Mouse (Mus musculus): Measurements from ENCODE around the gene Stn1.

The Stn1 gene

DNA sequence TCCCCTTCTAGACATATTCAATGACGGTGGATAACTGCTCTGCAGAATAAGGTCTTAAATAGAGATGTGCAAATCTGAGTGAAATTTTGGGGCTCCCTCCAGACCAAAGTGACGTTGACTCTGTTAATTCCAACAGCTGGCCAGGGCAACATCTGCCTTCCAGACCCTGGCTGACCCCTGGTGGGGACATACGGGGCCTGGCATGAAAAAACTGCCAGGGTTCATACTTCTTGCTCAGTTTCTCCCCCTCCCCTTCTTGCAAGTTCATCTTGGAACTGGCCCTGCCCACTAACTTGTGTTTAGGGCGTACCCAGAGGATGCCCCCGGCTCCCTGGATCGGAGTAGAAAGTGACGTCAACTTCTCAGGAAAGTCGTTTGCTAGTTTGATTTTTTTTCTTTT, 70.5 kb downstream of the Stn1 start:
- no peak for DNase-seq

DNA sequence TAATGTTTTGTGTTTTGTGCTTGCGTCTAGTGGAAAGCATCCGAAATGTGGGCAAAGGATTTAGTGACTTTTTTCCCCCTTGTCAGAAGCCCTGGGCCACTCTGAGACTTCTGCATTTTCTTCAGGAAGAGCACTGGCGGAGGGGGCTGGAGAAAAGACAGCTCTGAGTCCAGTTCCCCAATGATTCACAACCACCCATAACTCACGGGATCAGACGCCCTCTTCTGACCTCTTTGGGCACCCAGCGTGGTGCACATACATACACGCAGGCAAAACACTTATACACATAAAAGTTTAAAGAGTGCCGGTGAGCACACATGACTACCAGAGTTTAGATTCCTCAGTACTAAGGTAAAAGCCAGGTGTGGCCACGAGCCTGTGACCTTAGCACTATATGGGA, 71.8 kb downstream of the Stn1 start:
- peak; percentile 31 for DNase-seq

DNA sequence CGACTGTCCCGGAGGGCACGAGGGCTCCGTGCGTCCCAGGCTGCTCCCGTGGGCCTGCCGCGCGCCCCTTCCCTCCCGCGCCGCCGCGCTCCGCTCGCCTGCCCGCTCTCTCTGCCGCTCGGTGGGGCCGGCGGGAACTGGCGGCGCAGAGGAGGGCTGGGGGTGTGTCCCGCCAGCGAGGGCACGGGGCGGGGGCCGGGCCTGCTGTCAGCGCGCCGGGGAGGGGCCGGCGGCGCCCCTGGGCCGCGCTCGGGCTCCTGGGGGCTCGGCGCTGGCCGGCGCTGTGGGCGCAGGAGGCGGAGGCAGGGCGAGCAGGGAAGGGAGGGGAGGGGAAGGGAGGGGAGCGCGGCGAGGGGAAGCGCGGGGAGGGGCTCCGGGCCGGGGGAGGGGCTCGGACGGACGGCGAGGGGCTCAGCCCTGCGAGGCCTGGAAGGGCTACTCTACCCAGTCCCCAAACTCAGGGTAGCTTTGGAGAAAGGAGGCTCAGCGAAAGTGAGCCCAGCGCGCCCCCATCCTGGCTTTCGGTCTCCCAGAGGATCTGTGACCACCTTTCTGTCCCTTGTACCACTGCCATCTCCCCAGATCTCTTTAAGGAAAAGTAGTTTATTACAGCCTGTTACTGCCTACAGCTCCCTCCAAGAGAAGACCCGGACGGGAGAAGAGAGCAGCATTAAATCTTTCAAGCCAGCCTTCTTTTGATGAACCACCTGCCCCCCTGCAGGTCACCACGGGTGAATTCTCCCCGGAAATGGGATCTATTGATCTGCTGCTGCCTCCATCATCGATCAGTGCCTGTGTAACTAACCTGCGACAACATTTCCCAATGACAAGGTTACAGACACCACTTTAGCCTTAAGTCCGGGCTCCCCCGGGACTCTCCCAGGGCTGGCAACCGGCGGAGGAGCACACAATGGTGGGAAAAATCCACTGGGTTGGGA, 72.7 kb downstream of the Stn1 start, which contains the start of gene Sh3pxd2a:
TSS of gene Sh3pxd2a (minus strand) at position 98 of the 938 bp plus-strand sequence.
- peak; percentile 91 for DNase-seq

DNA sequence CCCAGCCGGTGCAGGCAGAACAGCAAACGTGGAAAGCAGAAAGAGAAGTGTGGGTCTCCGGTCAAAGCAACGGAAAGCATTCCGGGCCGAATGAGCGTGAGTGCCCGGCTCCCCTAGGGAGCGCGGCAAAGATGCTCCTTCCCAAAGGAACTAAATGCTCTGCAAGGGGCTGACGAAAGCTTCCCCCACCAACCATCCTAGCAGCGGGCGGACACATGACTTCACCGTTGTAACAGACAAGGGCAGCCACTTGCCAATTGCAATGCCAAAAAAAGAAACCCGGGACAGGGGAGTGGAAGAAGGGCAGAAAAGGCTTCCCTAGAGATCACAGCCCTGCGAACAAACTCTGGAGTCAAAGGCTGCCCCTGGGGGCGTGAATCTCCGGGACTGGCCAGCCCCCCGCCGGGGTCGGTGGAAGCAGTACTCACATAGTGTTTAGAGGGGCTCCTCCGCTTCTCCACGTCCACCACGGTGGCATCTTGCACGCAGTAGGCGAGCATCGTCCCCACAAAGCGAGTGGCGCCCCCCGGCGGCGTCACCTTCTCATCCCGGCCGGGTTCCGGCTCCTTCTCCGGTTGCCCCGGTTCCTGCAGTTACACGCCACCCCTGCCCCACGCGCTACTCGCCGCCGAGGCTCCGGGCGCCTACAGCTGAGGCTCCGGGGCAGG, 73.5 kb downstream of the Stn1 start:
- peak; percentile 89 for DNase-seq

DNA sequence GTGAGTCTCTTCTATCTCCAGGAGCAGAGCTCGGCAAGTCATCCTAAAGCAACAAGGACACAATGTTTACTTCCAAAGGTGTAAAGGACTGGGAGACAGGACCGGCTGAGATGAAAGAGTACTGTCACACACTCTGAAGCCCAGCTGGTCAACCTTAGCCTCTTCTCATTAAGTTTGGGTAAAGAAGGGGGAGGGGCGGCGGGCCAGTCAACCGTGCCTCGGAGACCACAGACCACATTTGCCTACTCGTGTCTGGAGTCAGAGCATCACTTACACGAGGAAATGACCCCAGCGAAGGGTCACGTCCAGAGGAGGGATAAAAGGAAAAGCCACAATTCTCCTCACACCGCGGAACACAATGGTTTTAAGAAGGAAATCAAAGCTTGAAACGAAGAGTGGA, 74.1 kb downstream of the Stn1 start:
- peak; percentile 74 for DNase-seq

DNA sequence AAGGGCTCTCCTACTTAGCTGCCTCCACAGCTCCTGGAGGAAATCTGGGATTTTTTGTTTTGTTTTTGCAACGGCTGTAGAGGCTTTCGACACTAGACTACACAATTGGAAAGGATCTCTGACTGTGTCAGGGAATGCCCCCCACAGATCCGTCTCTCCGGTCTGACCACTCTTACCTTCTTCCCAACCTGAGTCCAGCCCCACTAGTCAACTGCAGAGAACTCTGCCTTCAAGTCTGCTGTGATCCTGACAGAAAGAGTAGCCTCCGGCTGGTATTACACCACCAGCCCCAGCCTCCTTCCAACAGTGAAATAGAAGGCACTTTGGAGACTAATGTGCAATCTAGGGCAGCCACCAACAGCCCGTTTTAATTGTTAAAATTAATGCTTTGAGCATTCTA, 74.6 kb downstream of the Stn1 start:
- peak; percentile 23 for DNase-seq

DNA sequence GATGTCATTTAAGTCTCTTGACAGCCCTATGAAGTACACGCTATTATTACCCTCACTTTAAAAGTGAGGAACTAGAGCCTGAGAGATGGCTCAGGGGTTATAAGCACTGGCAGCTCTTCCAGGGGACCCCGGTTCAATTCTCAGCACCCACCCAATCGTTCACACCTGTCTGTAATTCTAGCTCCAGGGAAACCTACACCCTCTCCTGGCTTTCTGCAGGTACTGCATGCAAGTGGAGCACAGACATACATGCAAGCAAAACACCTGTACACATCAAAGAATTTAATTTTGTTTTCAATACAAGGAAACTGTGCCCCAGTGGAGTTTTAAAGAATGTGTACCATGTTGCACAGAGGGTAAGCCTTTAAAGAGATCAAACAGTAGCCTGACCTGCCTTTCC, 75.5 kb downstream of the Stn1 start:
- no peak for DNase-seq

DNA sequence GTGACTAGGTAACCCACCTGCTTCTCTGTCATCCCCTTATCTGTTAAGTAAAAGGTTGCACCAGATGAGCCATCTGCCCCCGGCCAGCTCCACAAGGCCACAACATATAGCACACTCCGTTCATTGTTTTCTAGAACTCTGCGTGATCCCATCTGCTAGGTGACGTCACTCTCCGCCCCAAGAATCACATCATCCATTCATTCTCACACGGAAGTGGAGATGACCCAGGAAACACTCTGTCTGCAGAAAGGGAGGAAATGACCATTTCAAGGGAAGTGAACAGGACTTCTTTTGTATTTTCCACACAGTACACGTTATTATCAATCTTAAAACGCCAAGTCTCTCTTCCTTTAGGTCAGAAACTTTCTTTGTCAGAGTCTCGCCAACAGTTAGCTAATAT, 75.9 kb downstream of the Stn1 start:
- DNase-seq = no peak

DNA sequence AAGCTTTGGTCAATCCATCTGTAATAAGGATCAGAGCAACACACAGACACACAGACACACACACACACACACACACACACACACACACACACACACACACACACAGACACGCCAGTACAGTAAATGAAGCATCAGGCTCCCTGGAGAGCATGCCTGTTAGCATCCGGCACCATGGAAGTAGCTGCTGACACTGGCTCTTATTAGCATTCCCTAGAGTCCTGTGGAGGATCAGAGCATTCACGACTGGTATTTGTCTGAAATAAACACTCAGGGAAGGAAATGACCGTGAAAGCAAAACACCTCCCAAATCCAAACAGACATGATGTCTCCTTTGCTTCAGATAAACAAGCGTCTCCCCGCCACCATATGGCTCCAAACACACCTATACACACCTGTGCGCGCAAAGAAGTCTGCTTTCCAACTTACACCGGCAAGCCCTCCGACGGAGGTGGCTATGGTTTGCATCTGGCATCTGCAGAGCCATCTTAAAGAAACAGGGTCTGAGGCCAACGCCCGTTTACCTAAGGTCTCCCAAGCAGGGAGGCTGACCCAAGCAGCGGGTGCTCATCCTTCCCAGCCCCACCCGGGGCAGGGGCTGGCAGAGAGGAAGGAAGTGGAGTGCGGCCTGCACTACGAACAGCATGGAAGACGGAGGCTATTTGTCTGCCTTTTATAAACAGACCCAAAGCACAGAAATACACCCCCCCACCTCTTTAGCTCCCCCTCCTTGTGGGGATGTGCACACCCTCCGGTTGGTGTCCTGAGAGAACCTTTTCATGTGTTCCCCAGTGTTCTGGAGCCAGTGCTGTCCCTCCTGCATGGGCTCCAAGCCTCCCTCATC, 77.0 kb downstream of the Stn1 start:
- no peak for DNase-seq

DNA sequence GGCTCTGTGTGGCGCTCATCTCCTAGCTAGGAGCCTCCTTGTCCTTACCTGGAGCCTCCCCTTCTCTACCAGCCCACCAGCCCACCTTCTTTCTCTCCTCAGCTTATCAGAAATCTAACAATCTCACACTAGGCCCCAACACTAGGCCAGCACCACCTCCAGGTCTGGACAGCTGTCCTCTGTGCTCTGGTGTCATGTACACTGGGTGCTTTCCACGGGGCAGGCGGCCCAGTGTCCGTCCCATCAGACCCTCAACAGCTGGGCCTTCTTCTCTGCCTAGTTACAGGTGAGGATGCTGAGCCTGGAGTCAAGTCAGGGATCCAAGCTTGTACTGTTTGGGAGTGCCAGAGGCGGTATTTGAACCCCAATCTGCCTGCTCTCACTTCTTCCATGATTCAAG, 78.1 kb downstream of the Stn1 start:
- no peak for DNase-seq

DNA sequence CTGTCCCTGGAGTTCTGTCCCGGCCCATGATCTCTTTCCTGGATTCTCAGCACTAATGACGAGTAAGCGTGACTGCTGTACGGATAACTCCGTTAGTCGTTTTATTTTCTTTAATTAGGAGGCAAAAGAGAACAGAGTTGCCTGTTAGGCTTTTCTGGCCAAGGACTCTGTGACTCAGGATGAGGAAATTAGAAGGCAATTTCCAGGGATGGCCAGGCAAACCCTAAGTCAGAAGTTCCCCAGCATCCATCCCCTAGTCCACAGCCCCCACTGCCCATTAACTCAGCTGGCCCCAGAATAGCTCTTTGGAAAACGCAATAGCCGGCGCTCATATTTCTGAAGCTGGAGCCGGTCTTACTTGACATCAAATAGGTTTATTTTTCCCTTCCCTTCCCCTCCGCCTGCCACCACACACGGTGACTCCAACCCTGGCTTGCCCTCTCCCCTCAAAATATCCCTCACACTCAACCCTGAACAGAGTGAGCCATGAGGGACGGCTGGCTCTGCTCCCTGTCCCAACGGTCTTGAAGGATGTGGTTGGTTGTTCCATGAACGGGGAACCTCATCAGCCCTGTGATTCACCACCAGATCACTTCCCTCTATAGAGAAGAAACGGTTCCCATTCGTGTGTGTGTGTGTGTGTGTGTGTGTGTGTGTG, 78.7 kb downstream of the Stn1 start:
- no peak for DNase-seq

DNA sequence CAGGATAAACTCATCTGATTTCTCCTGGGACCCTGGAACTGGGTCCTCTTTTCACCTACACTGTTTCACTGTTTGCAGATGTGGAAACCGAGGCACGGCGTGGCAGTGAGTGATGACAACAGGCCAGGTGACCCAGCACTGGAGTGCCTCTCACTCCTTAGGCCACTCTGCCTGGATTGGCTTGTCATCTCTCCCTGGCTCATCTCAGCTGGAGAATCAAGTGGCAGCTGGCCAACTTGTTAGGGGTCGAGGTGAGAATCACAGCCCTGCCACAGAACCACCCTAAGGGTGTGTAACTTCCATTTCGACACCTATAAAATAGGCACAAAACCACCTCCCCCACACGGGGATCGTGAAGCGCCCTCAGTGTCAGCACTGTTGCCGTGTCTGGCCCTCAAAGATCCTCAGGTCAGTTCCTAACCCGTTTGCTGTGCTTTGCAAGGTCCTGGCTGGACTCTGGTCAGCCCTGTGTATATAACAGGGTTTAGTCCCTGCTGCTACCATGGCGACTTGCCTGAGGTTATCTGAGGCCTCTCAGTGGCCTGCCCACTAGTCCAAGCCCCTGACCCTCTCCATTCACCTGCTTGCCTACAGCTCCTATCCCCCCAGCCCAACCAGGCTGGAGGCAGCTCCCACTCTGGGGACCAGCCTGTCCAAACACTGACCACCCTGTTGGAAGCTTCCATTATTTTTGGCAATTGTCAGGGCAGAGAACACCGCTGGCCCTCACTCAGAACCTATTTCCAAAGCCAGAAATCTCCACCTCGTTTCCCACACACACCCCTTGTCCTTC, 79.4 kb downstream of the Stn1 start:
- DNase-seq = no peak

DNA sequence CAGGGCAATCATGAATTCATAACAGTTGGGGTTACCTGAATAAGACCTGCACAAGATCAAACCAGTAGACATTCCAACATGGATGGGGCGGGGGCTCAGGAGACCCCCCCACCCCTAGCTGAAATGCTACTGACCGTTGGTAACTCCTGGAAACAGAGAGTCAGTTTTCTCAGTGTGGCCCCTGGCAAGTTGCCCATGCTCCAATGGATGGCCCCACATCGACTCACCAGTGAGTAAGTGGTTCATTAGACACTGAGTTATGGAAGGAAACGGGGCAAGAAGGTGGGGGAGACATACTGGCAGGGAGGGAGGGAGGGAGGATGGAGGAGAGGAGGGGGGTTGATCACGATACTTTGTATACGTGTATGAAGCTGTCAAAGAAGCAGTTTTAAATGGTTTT, 81.3 kb downstream of the Stn1 start:
- DNase-seq = no peak

DNA sequence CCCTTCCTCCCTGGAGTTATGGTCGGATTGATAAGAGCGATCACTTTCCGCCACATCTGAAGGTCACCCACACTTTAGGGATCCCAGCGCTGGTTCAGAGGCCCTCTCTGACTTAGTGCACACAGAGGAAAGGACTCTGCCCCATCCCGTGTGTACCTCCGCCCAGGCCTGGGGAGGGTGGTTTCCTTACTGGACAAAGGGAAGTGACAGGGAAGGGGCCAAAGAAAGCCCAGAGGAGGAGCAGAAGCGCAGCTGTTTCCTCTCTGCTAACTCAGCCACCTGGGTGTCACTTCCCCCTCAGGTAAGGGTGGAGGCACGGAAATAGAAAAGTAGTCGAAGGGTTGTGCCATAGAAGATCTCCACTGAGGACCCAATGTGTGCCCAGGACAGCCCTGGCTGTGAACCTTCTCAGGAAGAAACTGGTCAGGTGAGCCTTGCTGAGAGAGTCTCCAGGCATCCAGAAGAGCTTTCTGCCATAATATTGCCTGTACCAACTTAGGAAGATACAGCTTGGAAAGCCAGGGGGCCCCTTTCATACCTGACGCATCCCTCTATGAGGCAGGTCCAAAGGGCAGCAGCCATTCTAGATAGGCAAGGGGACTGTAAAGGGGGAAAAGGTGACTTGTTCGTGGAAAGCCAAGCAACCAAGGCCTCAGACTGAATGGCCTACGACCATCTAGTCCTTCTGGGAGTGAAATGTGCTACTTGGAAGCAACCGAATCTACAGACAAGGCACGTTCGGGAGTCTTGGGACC, 82.1 kb downstream of the Stn1 start:
- no peak for DNase-seq

DNA sequence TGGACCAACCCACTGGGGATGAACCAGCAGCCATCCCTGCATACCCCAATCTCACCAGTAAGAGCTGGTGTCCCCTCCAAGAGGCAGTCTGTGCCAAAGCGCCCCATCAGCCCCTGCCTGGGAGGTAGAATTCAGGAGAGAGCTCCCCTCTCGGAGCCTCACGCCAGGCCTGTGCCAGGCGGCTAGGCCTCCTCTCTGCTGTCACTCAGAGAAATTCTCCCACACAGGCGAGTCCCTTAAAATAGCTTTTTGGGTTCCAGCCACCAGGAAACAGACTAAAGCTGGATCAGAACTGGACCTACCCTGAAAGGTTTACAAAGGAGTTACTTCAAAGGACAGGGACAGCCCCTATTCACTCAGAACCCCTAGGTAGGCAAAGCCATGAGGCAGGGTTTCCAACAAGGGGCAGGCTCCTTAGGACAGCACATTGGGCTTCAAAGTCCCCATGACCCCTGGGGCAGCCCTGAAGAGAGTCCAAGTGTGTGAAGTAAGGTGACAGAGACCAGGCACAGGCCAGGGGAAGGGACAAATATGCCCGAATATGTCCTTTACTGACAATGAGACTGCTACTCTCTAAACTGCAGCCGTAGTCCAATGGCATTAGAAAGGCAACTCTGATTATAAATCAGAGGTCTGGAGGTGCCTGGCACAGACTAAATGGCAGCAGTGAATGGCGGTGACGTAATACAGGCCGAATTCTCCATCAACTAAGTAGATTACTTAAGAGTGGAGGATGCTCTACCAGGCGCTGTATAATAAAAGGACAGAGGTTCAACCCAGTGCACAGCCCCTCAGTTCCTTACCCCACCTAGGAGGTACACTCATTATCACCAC, 82.9 kb downstream of the Stn1 start:
- DNase-seq = no peak

DNA sequence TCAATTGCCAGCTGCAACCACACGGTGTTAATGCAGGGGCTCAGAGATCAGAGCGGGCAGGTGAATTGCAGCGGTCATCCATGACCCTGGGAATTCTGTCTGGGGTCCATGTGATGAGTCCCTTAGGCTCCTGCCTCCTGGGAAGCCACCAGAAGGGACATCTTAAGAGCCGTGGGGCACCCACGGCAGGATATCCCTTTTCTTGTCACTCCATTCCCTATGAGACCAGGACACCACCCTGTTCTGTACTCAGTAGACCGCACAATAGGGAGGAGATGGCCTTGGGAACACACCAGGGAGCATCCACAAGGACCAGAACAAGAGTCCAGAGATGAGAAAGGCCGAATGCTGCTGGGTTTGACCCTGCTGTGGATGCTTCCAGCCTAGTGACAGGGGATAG, 84.0 kb downstream of the Stn1 start:
- DNase-seq = no peak

DNA sequence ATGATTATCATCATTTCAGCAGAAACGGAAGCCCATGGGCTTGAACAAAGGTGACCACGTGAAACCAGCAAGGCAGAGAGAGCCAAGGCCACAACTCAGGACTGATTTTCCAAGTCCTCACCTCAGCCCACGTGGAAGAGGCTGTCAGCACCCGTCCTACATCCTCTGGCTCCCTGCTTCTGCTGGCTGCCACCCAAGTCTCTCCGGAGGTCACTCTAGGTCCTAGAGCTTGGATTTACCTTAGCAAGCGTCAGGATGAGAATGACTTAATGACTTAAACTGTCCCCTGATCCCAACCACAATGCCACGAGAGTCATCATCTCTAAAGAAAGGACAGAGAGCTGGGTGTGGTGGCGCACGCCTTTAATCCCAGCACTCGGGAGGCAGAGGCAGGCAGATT, 84.6 kb downstream of the Stn1 start:
- no peak for DNase-seq

DNA sequence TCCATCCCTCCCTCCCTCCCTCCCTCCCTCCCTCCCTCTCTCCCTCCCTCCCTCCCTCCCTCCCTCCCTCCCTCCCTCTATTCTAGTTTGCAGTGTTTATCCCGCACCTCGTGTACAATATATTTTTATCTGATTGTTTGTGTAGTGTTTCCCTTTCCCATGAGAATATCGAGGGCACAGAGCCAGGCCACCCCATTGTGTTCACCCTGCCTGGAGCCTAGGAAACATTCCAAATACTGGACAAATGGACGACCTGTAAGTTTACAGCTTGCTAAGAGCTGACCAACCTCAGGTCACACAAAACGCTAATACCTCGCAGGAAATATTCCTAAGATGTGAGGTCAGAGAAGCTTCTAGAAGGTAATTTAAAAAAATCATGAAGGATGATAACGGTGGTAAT, 85.1 kb downstream of the Stn1 start:
- no peak for DNase-seq

DNA sequence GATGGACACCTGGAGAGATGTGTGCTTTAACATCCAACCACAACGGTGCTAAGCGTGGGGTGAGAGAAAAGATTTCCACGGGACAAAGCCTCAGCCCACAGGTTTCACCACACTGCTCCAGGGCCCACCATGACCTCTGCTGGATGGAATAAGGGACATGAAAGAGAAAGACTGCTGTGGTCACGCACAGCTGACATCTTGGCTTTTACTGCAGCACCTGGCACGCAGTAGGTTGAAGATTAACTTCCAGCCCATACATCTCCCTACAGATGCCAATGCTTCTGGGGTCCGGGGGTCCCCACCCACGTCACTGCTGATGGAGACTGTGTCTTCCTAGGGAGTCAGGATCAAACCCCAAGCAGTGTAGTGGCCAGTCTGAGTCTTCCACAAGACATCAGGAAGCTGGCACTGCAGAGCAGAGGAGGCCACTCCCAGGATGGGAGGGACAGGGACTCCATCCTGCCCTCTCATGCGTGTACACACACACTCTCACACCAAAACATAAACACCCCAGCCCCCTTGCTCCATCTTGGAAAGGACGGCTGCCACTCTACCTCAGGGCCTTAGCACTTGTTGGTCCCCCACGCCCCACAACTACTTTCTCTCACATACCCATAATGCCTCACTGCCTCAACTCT, 85.7 kb downstream of the Stn1 start:
- no peak for DNase-seq
